Mouse (Mus musculus) intestine, embryonic 15.5 days (tissue): Measurements from ENCODE around the gene Plpp4. TPM values are rescaled to one million over a fixed set of nuclear protein-coding genes. Genes with fewer than 3 reads are reported as not detected.

Experiments
- ATAC-seq: fragments of 200-750 bp; cut with Nextera tagmentation; 2 replicates; pipeline ENCODE4 v1.8.0; 2017; ENCODE audit warnings: moderate TSS enrichment, moderate library complexity
- H3K27ac ChIP-seq: fragments of 300-500 bp; sonication (generic); 2 replicates; pipeline ENCODE4 v1.5.1; 2015; ENCODE audit warnings: mild to moderate bottlenecking, inconsistent platforms
- H3K27me3 ChIP-seq: fragments of 300-500 bp; sonication (generic); replicated peaks from 2 replicates; pipeline ENCODE4 v1.6.1; 2015; ENCODE audit warnings: inconsistent platforms
- H3K36me3 ChIP-seq: fragments of 300-500 bp; sonication (generic); 2 replicates; pipeline ENCODE4 v1.6.1; 2015; ENCODE audit warnings: inconsistent platforms
- H3K4me1 ChIP-seq: fragments of 300-500 bp; sonication (generic); replicated peaks from 2 replicates; pipeline ENCODE4 v1.6.1; 2015; ENCODE audit warnings: inconsistent platforms
- H3K4me2 ChIP-seq: fragments of 300-500 bp; sonication (generic); replicated peaks from 2 replicates; pipeline ENCODE4 v1.6.1; 2015; ENCODE audit warnings: mild to moderate bottlenecking, inconsistent platforms
- H3K4me3 ChIP-seq: fragments of 300-500 bp; sonication (generic); replicated peaks from 2 replicates; pipeline ENCODE4 v1.5.1; 2015; ENCODE audit warnings: inconsistent platforms
- H3K9ac ChIP-seq: fragments of 300-500 bp; sonication (generic); 2 replicates; pipeline ENCODE4 v1.6.1; 2015; ENCODE audit warnings: inconsistent platforms
- H3K9me3 ChIP-seq: fragments of 300-500 bp; sonication (generic); 2 replicates; pipeline ENCODE4 v1.6.1; 2016; ENCODE audit warnings: inconsistent platforms
- WGBS: fragments of 180-500 bp; shearing (Covaris S2); methylation state at CpG from one replicate; pipeline ENCODE4 v1.1.7; 2015; 5-methylcytosine and 5-hydroxymethylcytosine counted together
- polyA plus RNA-seq: library from polyadenylated mRNA; unstranded; fragments of >200 nt; fragmentation: Nextera tagmentation; extraction: Ambion mirVana; gene quantifications from 2 replicates; pipeline ENCODE4 v1.2.1, GENCODE M21; 2015

The Plpp4 gene
- 0.41 TPM in 1 of 2 replicates, not detected in the other for polyA plus RNA-seq

GRCm38 (mm10) chr7:129256621-129257373 lies at the start of gene Plpp4:
Gene Plpp4 (plus strand): TSS chr7:129257031.
- Histone ChIP-seq H3K27ac (no peak within 1 kb of the TSS), H3K4me3 (peak within 1 kb of the TSS; percentile 46), H3K4me2 (peak within 1 kb of the TSS; percentile 94), H3K36me3 (no peaks in the 10 kb centered on the region), H3K4me1 (peaks cover 11% of the 10 kb centered on the region), H3K27me3 (peaks cover 30% of the 10 kb centered on the region), H3K9me3 (no peaks in the 10 kb centered on the region), H3K9ac (peak within 1 kb of the TSS; percentile 20)
- peak; percentile 87 for ATAC-seq
- WGBS: under 1% methylated on average over 64 of the region's 66 CpGs

- H3K9ac ChIP-seq: no peak overlapping the region
- no peaks in the 10 kb centered on the region for H3K4me1 ChIP-seq
- no peaks in the 10 kb centered on the region for H3K9me3 ChIP-seq
- H3K27ac ChIP-seq: no peak overlapping the region
- ATAC-seq: no peak
- H3K36me3 ChIP-seq: no peaks in the 10 kb centered on the region
- 79% methylated on average over 10 of the region's 10 CpGs for WGBS
- no peak overlapping the region for H3K4me2 ChIP-seq
- H3K27me3 ChIP-seq: no peaks in the 10 kb centered on the region
- H3K4me3 ChIP-seq: no peak overlapping the region
Observed at GRCm38 (mm10) chr7:129215926-129216543, 40.8 kb upstream of the Plpp4 start.

- no peak overlapping the region for H3K4me2 ChIP-seq
- 58% methylated on average over 10 of the region's 10 CpGs for WGBS
Observed at GRCm38 (mm10) chr7:129216547-129217195, 40.2 kb upstream of the Plpp4 start.

GRCm38 (mm10) chr7:129220948-129221347 lies 35.9 kb upstream of the Plpp4 start:
- H3K27me3 ChIP-seq: no peaks in the 10 kb centered on the region
- no peaks in the 10 kb centered on the region for H3K9me3 ChIP-seq
- H3K9ac ChIP-seq: no peak overlapping the region
- no peak overlapping the region for H3K27ac ChIP-seq
- no peaks in the 10 kb centered on the region for H3K36me3 ChIP-seq
- H3K4me3 ChIP-seq: no peak overlapping the region
- no peak overlapping the region for H3K4me2 ChIP-seq
- 76% methylated on average over 9 of the region's 9 CpGs for WGBS
- ATAC-seq: no peak
- no peaks in the 10 kb centered on the region for H3K4me1 ChIP-seq

More at GRCm38 (mm10) chr7:129216547-129217195, 40.2 kb upstream of the Plpp4 start:
- H3K36me3 ChIP-seq: no peaks in the 10 kb centered on the region
- no peak for ATAC-seq
- no peak overlapping the region for H3K9ac ChIP-seq
- no peak overlapping the region for H3K4me3 ChIP-seq
- no peaks in the 10 kb centered on the region for H3K4me1 ChIP-seq
- no peaks in the 10 kb centered on the region for H3K27me3 ChIP-seq
- no peak overlapping the region for H3K27ac ChIP-seq
- no peaks in the 10 kb centered on the region for H3K9me3 ChIP-seq

GRCm38 (mm10) chr7:129221649-129222048 lies 35.2 kb upstream of the Plpp4 start:
- no peaks in the 10 kb centered on the region for H3K9me3 ChIP-seq
- no peak for ATAC-seq
- H3K4me2 ChIP-seq: no peak overlapping the region

GRCm38 (mm10) chr7:129235410-129235809 lies 21.4 kb upstream of the Plpp4 start:
- no peak overlapping the region for H3K27ac ChIP-seq
- no peak overlapping the region for H3K4me2 ChIP-seq
- H3K4me1 ChIP-seq: no peaks in the 10 kb centered on the region
- no peaks in the 10 kb centered on the region for H3K36me3 ChIP-seq
- 53% methylated on average over 2 of the region's 2 CpGs for WGBS
- 0 out of 2 replicates have a peak, but pooled peaks have one; percentile 23 for ATAC-seq
- no peak overlapping the region for H3K9ac ChIP-seq
- H3K4me3 ChIP-seq: no peak overlapping the region
- no peaks in the 10 kb centered on the region for H3K9me3 ChIP-seq
- H3K27me3 ChIP-seq: no peaks in the 10 kb centered on the region

More at GRCm38 (mm10) chr7:129221649-129222048, 35.2 kb upstream of the Plpp4 start:
- Histone ChIP-seq H3K4me1 (no peaks in the 10 kb centered on the region), H3K36me3 (no peaks in the 10 kb centered on the region), H3K4me3 (no peak overlapping the region), H3K27ac (no peak overlapping the region), H3K9ac (no peak overlapping the region), H3K27me3 (no peaks in the 10 kb centered on the region)
- 86% methylated on average over 3 of the region's 3 CpGs for WGBS

GRCm38 (mm10) chr7:129235995-129236394 lies 20.8 kb upstream of the Plpp4 start:
- ATAC-seq: no peak
- WGBS: 81% methylated on average over 5 of the region's 5 CpGs
- no peak overlapping the region for H3K4me2 ChIP-seq

GRCm38 (mm10) chr7:129250981-129251380 lies 5.8 kb upstream of the Plpp4 start:
- no peak overlapping the region for H3K4me3 ChIP-seq
- no peaks in the 10 kb centered on the region for H3K9me3 ChIP-seq
- H3K9ac ChIP-seq: no peak overlapping the region
- H3K4me2 ChIP-seq: no peak overlapping the region
- H3K36me3 ChIP-seq: no peaks in the 10 kb centered on the region
- no peak for ATAC-seq
- no peak overlapping the region for H3K27ac ChIP-seq
- peaks cover 7% of the 10 kb centered on the region for H3K27me3 ChIP-seq
- H3K4me1 ChIP-seq: no peaks in the 10 kb centered on the region

More at GRCm38 (mm10) chr7:129235995-129236394, 20.8 kb upstream of the Plpp4 start:
- Histone ChIP-seq H3K4me1 (no peaks in the 10 kb centered on the region), H3K9ac (no peak overlapping the region), H3K27ac (no peak overlapping the region), H3K4me3 (no peak overlapping the region), H3K27me3 (no peaks in the 10 kb centered on the region), H3K36me3 (no peaks in the 10 kb centered on the region), H3K9me3 (no peaks in the 10 kb centered on the region)

- no peaks in the 10 kb centered on the region for H3K9me3 ChIP-seq
- H3K9ac ChIP-seq: no peak overlapping the region
- no peak overlapping the region for H3K4me2 ChIP-seq
- ATAC-seq: no peak
- H3K36me3 ChIP-seq: no peaks in the 10 kb centered on the region
- no peak overlapping the region for H3K27ac ChIP-seq
- H3K4me3 ChIP-seq: no peak overlapping the region
- peaks cover 11% of the 10 kb centered on the region for H3K4me1 ChIP-seq
- H3K27me3 ChIP-seq: peaks cover 26% of the 10 kb centered on the region
- 88% methylated on average over 6 of the region's 6 CpGs for WGBS
Observed at GRCm38 (mm10) chr7:129253406-129253805, 3.4 kb upstream of the Plpp4 start.

GRCm38 (mm10) chr7:129254126-129254525 lies 2.7 kb upstream of the Plpp4 start:
- 100% methylated on average over 1 of the region's 1 CpGs for WGBS
- H3K9me3 ChIP-seq: no peaks in the 10 kb centered on the region
- peaks cover 26% of the 10 kb centered on the region for H3K27me3 ChIP-seq
- H3K27ac ChIP-seq: no peak overlapping the region
- no peak for ATAC-seq
- no peaks in the 10 kb centered on the region for H3K36me3 ChIP-seq
- no peak overlapping the region for H3K9ac ChIP-seq
- peaks cover 11% of the 10 kb centered on the region for H3K4me1 ChIP-seq
- H3K4me2 ChIP-seq: no peak overlapping the region
- no peak overlapping the region for H3K4me3 ChIP-seq

- H3K9me3 ChIP-seq: no peaks in the 10 kb centered on the region
- no peak for ATAC-seq
- H3K4me3 ChIP-seq: no peak overlapping the region
- peaks cover 30% of the 10 kb centered on the region for H3K27me3 ChIP-seq
- H3K4me1 ChIP-seq: peaks cover 11% of the 10 kb centered on the region
- no peak overlapping the region for H3K4me2 ChIP-seq
- no peak overlapping the region for H3K27ac ChIP-seq
- no peaks in the 10 kb centered on the region for H3K36me3 ChIP-seq
- no peak overlapping the region for H3K9ac ChIP-seq
- WGBS: 86% methylated on average over 6 of the region's 6 CpGs
Observed at GRCm38 (mm10) chr7:129255406-129255805, 1.4 kb upstream of the Plpp4 start.

- ATAC-seq: no peak; the same call in 1 of the 2 replicates
- H3K4me3 ChIP-seq: peak overlapping the region; percentile 46
- H3K27me3 ChIP-seq: peaks cover 30% of the 10 kb centered on the region
- H3K4me2 ChIP-seq: peak overlapping the region; percentile 94
- 21% methylated on average over 13 of the region's 13 CpGs for WGBS
- H3K9me3 ChIP-seq: no peaks in the 10 kb centered on the region
- H3K4me1 ChIP-seq: peaks cover 11% of the 10 kb centered on the region
- no peak overlapping the region; the same call in 1 of the 2 replicates for H3K9ac ChIP-seq
- H3K27ac ChIP-seq: no peak overlapping the region
- no peaks in the 10 kb centered on the region for H3K36me3 ChIP-seq
Observed at GRCm38 (mm10) chr7:129257374-129258018, 665 bp downstream of the Plpp4 start.
